Mouse (Mus musculus): ENCODE data around the gene Sypl2. TPM values are rescaled to one million over a fixed set of nuclear protein-coding genes. Genes with fewer than 3 reads are reported as not detected.

The Sypl2 gene
- polyA plus RNA-seq, 1 experiment from 2014 or later = 3.6 TPM

DNA sequence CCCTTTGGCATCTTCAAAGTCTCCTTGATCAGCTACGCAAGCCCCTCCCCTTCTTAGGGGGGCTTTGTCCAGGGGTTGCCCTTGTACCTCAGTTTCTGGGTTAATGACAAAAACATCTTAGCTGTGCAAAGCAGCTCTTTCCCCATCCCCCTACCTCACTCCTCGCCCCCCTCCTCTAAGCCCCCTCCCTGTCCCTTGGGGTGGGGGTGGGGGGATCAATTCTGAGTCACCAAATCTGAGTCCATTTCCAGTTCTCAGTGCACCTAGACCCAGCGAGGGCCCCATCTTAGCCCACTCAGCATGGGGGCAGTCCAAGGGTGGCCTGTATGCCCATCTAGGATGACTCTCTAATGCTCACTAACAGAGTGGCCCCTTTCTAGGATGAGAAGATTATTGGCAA is 17.4 kb downstream of the Sypl2 start:
- ATAC-seq (replicated peaks; ENCODE audit: low FRiP score, low read depth) (no peak), DNase-seq (ENCODE audit: low spot score) (no peak)
- no peak for TF ChIP-seq CTCF (IDR thresholded peaks at IDR 0.05; ENCODE audit: low read depth)
- H3K27me3 ChIP-seq (ENCODE audit: insufficient read depth, low read length) = no peaks in the 10 kb centered on the region
- H3K27ac ChIP-seq = no peak overlapping the region
- H3K4me1 ChIP-seq (replicated peaks; ENCODE audit: insufficient read depth, low read length) = peaks cover 11% of the 10 kb centered on the region
- WGBS = 54% methylated on average over 3 of the region's 3 CpGs
- no peaks in the 10 kb centered on the region for H3K9me3 ChIP-seq (replicated peaks; ENCODE audit: low read length)
- peak overlapping the region; percentile 81 for H3K4me2 ChIP-seq (ENCODE audit: low read length)
- no peak overlapping the region for H3K4me3 ChIP-seq (replicated peaks; ENCODE audit: low read depth, low read length)
- H3K9ac ChIP-seq (ENCODE audit: low read depth, low read length) = no peak overlapping the region
- peaks cover 11% of the 10 kb centered on the region for H3K36me3 ChIP-seq (ENCODE audit: insufficient read depth, low read length)

DNA sequence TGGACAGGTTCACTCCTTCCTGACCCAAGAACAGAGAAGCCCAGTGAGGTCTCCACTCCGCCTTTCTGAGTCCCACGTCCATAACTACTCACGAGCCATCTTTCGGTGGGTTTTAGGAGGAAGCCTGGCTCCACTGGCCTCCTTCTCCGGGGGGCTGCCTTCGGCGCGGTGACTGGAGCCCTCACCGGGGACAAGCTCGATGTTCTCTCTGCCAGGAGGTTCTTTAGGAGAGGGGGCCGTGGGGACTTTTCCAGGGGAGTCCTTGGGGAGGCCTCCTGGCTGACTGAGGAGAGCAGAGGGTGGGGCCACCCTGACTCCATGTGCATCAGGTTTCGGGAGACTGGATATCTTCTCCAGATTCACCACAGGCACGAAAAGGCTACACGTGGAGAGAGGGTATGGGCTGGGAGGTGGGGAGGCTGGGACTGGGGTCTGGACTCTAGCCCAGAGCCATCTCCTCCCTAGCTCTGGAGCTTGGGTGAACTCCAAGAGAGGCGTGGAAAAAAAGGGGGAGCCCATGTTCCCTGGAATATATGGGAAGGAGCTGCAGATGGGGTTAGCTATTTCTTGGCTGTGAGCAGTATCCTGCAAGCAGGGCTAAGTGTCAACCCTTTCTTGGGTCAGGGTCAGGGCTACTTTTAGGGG is 19.6 kb downstream of the Sypl2 start:
- DNase-seq (ENCODE audit: low spot score) (peak; percentile 50), ATAC-seq (replicated peaks; ENCODE audit: low FRiP score, low read depth) (no peak)
- Histone ChIP-seq H3K9ac (ENCODE audit: low read depth, low read length) (no peak overlapping the region), H3K4me2 (ENCODE audit: low read length) (no peak overlapping the region), H3K9me3 (replicated peaks; ENCODE audit: low read length) (no peaks in the 10 kb centered on the region), H3K4me1 (replicated peaks; ENCODE audit: insufficient read depth, low read length) (peaks cover 11% of the 10 kb centered on the region), H3K27ac (no peak overlapping the region), H3K36me3 (ENCODE audit: insufficient read depth, low read length) (peaks cover 16% of the 10 kb centered on the region), H3K4me3 (replicated peaks; ENCODE audit: low read depth, low read length) (no peak overlapping the region), H3K27me3 (ENCODE audit: insufficient read depth, low read length) (no peaks in the 10 kb centered on the region)
- 66% methylated on average over 15 of the region's 15 CpGs for WGBS
- TF ChIP-seq CTCF (IDR thresholded peaks at IDR 0.05; ENCODE audit: low read depth) = no peak

DNA sequence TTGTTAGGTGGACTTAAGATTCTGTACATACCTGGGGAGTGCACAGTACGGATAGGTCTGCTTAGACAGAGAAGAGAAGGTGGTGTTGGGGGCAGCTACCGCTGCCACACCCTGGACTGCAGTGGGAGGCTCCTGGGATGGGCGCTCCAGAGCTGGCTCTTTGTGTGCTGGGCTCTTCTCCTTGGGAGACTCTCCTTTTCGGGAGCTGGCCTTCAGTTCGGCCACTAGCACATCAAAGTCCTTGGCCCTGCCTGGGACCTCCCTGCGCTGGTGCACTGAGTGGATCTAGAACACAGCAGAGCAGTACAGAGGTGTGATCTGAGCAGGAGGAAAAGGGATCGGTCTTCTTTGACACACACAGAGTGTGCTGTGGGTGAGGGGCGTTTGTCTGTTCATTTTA is 20.8 kb downstream of the Sypl2 start:
- H3K9me3 ChIP-seq (replicated peaks; ENCODE audit: low read length) = no peaks in the 10 kb centered on the region
- no peak for TF ChIP-seq CTCF (IDR thresholded peaks at IDR 0.05; ENCODE audit: low read depth)
- H3K27ac ChIP-seq = no peak overlapping the region
- DNase-seq (ENCODE audit: low spot score) = no peak
- no peak overlapping the region for H3K9ac ChIP-seq (ENCODE audit: low read depth, low read length)
- no peak for ATAC-seq (replicated peaks; ENCODE audit: low FRiP score, low read depth)
- 92% methylated on average over 8 of the region's 8 CpGs for WGBS
- no peaks in the 10 kb centered on the region for H3K27me3 ChIP-seq (ENCODE audit: insufficient read depth, low read length)
- H3K4me1 ChIP-seq (replicated peaks; ENCODE audit: insufficient read depth, low read length) = peaks cover 11% of the 10 kb centered on the region
- no peak overlapping the region for H3K4me3 ChIP-seq (replicated peaks; ENCODE audit: low read depth, low read length)
- peaks cover 16% of the 10 kb centered on the region for H3K36me3 ChIP-seq (ENCODE audit: insufficient read depth, low read length)
- H3K4me2 ChIP-seq (ENCODE audit: low read length) = no peak overlapping the region

DNA sequence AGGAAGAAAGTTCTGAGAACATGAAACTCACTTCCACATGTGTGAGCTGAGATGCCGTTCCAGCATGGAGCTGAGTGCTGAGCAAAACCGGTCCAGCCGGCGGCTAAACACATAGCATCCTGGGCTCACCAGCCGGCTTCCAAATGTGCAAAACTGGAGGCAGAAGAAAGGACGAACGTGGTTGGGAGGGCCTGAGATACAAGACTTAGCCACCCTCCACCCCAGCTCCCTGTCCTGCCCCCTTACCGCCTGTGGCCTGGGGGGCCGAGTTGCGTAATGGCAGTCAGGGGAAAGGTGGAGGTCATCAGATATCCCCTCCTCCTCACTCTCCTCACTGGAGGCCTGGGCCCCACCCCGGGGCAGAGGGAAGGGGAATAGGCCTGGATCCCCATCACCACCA is 22.0 kb downstream of the Sypl2 start:
- peaks cover 16% of the 10 kb centered on the region for H3K36me3 ChIP-seq (ENCODE audit: insufficient read depth, low read length)
- ATAC-seq (replicated peaks; ENCODE audit: low FRiP score, low read depth) = no peak

DNA sequence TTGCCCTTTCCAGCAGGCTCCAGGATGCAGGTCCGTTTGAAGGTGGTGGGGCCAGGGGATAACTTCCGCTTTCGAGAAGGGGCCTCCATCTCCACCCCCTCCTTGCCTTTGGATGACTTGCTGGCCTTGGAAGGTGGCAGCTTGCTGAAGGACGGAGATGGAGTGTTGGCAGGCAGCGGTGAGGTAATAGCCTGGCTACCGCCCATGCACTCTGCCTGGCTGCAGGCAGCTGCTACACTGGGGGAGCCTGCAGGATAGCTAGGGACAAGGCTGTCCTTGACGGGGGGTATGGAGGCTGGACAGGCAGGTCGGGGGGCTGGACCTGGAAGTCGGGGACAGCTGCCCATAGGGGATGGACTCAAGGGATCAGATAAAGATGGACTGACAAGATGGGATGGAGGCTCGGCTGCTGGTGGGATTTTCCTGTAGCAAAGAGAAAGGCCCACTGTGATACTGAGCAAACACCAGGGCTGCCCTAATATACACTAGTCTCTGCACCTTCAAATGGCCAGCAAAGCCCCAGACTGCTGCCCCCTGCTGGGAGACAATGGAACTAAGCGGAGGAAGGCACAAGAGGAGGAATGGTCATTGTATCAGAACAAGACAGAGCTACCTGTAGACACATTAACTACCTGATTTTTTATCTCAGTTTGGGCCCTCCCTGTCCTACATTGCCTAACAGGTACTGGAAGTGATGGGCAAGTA is 22.7 kb downstream of the Sypl2 start:
- peaks cover 3% of the 10 kb centered on the region for H3K4me1 ChIP-seq (replicated peaks; ENCODE audit: insufficient read depth, low read length)
- peak; percentile 79 for DNase-seq (ENCODE audit: low spot score)
- H3K27ac ChIP-seq = no peak overlapping the region
- no peak overlapping the region for H3K4me2 ChIP-seq (ENCODE audit: low read length)
- H3K36me3 ChIP-seq (ENCODE audit: insufficient read depth, low read length) = peaks cover 16% of the 10 kb centered on the region
- H3K9ac ChIP-seq (ENCODE audit: low read depth, low read length) = no peak overlapping the region
- H3K4me3 ChIP-seq (replicated peaks; ENCODE audit: low read depth, low read length) = no peak overlapping the region
- TF ChIP-seq CTCF (IDR thresholded peaks at IDR 0.05; ENCODE audit: low read depth) = peak; percentile 95
- no peaks in the 10 kb centered on the region for H3K9me3 ChIP-seq (replicated peaks; ENCODE audit: low read length)
- WGBS = 85% methylated on average over 11 of the region's 11 CpGs
- ATAC-seq (replicated peaks; ENCODE audit: low FRiP score, low read depth) = peak; percentile 3; the same call in 1 of the 2 replicates
- H3K27me3 ChIP-seq (ENCODE audit: insufficient read depth, low read length) = no peaks in the 10 kb centered on the region

More for the DNA sequence above, 22.0 kb downstream of the Sypl2 start:
- Histone ChIP-seq H3K4me2 (ENCODE audit: low read length) (no peak overlapping the region), H3K4me1 (replicated peaks; ENCODE audit: insufficient read depth, low read length) (peaks cover 10% of the 10 kb centered on the region), H3K9me3 (replicated peaks; ENCODE audit: low read length) (no peaks in the 10 kb centered on the region), H3K4me3 (replicated peaks; ENCODE audit: low read depth, low read length) (no peak overlapping the region), H3K27ac (no peak overlapping the region), H3K9ac (ENCODE audit: low read depth, low read length) (no peak overlapping the region), H3K27me3 (ENCODE audit: insufficient read depth, low read length) (no peaks in the 10 kb centered on the region)
- WGBS = 81% methylated on average over 11 of the region's 11 CpGs
- TF ChIP-seq CTCF (IDR thresholded peaks at IDR 0.05; ENCODE audit: low read depth) = no peak
- no peak for DNase-seq (ENCODE audit: low spot score)

DNA sequence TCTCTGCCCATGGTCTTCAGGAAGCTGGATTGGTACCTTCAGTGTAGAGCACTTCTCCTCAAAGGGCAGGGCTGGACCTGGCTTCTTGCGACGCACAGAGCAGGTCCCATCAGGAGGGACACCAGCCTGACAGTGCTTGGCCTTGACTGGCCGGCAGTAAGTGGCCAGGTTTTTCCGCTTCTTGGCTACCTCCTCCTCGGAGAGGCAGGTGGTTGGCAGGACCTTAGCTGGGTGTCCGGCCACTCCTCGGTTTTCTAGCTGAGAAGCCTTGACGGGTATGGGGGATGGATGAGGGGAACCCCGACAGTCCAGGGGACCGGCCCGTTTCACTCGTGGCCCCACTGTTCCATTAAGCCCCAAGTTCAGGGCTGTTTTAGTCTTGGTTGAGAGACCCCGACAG is 23.2 kb downstream of the Sypl2 start:
- H3K4me1 ChIP-seq (replicated peaks; ENCODE audit: insufficient read depth, low read length) = peaks cover 3% of the 10 kb centered on the region
- ATAC-seq (replicated peaks; ENCODE audit: low FRiP score, low read depth) (no peak), DNase-seq (ENCODE audit: low spot score) (no peak)
- 92% methylated on average over 13 of the region's 13 CpGs for WGBS
- H3K27ac ChIP-seq = no peak overlapping the region
- H3K36me3 ChIP-seq (ENCODE audit: insufficient read depth, low read length) = peaks cover 18% of the 10 kb centered on the region
- no peak for TF ChIP-seq CTCF (IDR thresholded peaks at IDR 0.05; ENCODE audit: low read depth)
- no peaks in the 10 kb centered on the region for H3K27me3 ChIP-seq (ENCODE audit: insufficient read depth, low read length)
- no peak overlapping the region for H3K4me2 ChIP-seq (ENCODE audit: low read length)
- no peaks in the 10 kb centered on the region for H3K9me3 ChIP-seq (replicated peaks; ENCODE audit: low read length)
- H3K9ac ChIP-seq (ENCODE audit: low read depth, low read length) = no peak overlapping the region
- no peak overlapping the region for H3K4me3 ChIP-seq (replicated peaks; ENCODE audit: low read depth, low read length)

All from kidney, postnatal 0 days (tissue).